Mouse (Mus musculus): Measurements from ENCODE around the gene Gm45808. TPM values are rescaled to one million over a fixed set of nuclear protein-coding genes. Genes with fewer than 3 reads are reported as not detected.

Gm45808 gene
- total RNA-seq, 2 experiments from 2014 or later: not detected

DNA sequence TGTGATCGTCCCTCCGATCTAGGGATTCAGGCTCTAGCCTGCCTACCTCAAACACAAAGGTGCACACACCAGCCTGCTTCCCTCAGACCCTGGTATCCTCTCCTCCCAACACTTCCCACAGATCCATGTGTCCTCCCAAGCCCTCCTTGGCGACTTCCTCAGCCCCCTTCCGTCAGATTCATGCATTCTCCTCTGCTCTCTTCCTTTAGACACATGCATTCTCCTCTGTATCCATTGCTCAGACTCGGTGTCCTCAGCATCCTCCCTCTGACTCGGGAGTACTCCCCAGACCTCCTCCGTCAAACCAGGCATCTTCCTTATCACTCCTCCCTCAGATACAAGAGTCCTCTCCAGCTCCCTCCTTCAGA, 52.8 kb downstream of the Gm45808 start:
- intact Hi-C loops (cut with DNase I): no loop called here
- DNase-seq (ENCODE audit: extremely low spot score in 1 of 2, low spot score in 2 of 2): no peak

DNA sequence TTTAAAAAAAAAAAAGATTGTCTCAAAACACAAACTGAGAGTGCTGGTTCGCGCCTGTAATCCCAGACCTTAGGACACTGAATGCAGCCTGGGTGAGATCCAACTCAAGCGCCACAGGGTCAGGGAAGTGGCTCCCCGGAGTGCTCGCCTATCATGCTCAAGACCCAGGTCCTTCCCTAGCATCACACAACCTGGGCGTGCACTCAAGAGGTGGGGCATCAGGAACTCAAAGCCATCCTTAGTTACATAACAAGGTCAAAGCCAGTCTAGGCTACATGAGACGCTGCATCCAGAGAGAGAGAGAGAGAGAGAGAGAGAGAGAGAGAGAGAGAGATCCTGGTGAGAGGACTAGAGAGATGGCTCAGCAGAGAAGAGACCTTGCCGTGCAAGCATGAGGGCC, 60.1 kb downstream of the Gm45808 start:
- DNase-seq (ENCODE audit: extremely low spot score in 1 of 2, low spot score in 2 of 2): no peak
- intact Hi-C loops (cut with DNase I): no loop called here

DNA sequence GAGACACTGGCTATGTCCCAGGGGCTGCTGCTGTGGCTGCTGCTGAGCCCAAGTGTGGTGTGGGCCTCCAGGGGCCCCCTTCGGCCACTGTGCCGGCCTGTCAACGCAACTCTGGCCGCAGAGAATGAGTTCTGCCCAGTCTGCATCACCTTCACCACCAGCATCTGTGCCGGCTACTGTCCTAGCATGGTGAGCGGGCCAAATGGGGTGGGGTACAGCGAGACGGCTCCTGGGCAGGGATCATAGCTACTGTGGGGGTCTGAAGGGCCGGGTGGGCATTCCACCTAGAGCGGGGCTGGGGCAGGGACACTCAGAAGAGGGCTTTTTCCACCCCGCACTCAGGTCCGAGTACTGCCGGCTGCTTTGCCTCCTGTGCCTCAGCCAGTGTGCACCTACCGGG, 65.4 kb downstream of the Gm45808 start:
- intact Hi-C loops (cut with DNase I): no loop called here
- no peak for DNase-seq (ENCODE audit: extremely low spot score in 1 of 2, low spot score in 2 of 2)

DNA sequence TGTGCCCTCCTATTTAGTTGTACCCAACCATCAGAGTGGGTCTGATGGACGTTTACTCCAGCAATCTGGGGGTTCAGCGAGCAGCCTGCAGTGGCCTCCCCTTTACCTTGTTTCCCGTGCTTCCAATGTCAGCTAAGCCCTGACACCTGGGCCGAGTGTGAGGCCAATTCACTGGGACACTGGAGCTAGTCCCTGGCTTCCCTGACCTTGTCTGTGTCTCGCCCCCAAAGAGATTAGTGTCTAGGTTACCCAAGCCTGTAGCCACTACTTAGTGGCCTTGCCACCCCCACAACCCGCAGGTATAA, 66.0 kb downstream of the Gm45808 start, which contains the start of gene Lhb:
Lhb (plus strand) TSS at position 206 of the 305 bp plus-strand sequence.
- intact Hi-C loops (cut with DNase I): no loop called here
- DNase-seq (ENCODE audit: extremely low spot score in 1 of 2, low spot score in 2 of 2): no peak

DNA sequence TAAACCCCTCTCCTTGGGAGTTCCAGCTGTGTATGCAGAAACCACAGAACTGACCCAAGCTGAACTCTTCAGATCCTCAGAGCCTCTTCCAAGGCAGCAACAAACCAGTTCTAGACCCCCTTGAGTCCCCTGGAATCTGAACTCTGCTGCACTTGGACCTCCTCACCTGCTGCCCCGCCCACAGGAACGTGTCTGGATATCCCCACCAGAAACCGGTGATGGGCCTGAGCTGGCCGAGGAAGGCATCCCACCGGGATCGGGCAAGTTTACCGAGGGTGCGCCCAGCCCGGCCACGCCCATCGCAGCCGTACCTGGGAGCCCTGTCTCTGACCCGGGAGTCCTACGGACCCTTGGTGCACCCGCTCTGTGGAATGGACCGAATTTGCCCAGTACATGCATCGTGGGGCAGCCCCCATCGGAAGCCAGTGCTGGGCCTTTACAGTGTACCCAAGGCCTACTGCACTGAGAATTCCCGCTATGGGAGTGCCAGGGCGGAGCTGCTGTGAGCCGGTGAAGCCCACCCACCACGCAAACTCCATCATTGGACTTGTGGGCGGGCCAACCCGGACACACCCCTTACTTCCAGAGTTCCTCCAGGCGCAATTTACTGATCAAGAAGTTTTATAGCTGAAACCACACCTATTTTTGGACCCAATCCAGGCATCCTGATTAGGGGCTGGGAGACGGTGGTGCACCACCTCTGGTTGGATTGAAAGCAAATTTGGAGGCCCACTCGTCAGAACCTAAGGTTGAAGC, 66.6 kb downstream of the Gm45808 start:
- intact Hi-C loops (cut with DNase I): no loop called here
- DNase-seq (ENCODE audit: extremely low spot score in 1 of 2, low spot score in 2 of 2): no peak

DNA sequence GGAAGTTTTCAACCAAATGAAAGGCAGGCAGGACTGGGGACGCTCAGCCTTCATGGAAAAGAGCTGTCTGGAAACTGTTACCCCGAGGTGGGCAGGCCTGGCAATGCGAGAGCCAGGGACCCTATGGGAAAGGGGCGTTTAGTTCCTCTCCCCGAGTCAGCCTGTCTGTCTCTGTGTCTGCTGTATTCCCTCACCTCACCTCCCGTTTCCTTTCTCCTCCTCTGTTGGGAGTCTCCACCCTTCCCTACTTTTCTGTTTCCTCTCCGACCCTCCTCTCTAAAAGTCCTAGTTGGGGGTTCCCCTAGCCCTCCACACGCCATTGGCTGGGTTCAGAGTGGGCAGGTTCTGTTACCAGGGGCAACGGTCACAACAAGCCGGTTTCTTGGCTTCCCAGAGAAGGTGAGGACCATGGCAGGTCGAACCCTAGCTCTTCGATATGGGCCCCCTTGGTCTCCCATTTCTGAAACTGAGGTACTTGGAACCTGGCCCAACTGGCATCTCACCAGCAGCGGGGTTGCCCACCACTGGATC, 68.6 kb downstream of the Gm45808 start:
- no peak for DNase-seq (ENCODE audit: extremely low spot score in 1 of 2, low spot score in 2 of 2)
- intact Hi-C loops (cut with DNase I): no loop called here

Small RNA genes lying within 50 kb of the gene (microRNA-seq; reads per million reads assigned to microRNA genes)
- not detected for gene Gm22133

Other genes starting within 250 kb of the Gm45808 start
- 1 to 10 TPM; 4.1 to 4.3 TPM for gene Cd37, start 247.7 kb downstream of the Gm45808 start, total RNA-seq (2021)
- 1 to 10 TPM; 1.4 to 1.7 TPM for gene Slc6a16, start 245.7 kb downstream of the Gm45808 start, total RNA-seq (2021)
- under 1 TPM; 0.41 to 0.60 TPM for gene Slc6a21, start 209.3 kb downstream of the Gm45808 start, total RNA-seq (2021)
- gene Trpm4, start 153.0 kb downstream of the Gm45808 start, total RNA-seq (2021): 10 to 100 TPM; 20.5 to 32.2 TPM
- gene Hrc, start 151.5 kb downstream of the Gm45808 start, total RNA-seq (2021): 1 to 10 TPM in 1 of 2 experiments, under 1 TPM in 1; 0.99 to 1.3 TPM
- 100 to 1,000 TPM; 142 to 147 TPM for gene Ppfia3, start 119.8 kb downstream of the Gm45808 start, total RNA-seq (2021)
- 100 to 1,000 TPM; 176 to 192 TPM for gene Lin7b, start 116.2 kb downstream of the Gm45808 start, total RNA-seq (2021)
- gene Snrnp70, start 91.1 kb downstream of the Gm45808 start, total RNA-seq (2021): 100 to 1,000 TPM; 352 to 384 TPM
- not detected for gene Kcna7, start 81.2 kb downstream of the Gm45808 start, total RNA-seq (2021)
- not detected for gene Ntf5, start 73.1 kb downstream of the Gm45808 start, total RNA-seq (2021)
- not detected for gene Lhb, start 66.0 kb downstream of the Gm45808 start, total RNA-seq (2021)
- 10 to 100 TPM; 16.9 to 17.3 TPM for gene Gys1, start 52.0 kb downstream of the Gm45808 start, total RNA-seq (2021)
- 10 to 100 TPM; 31.3 to 41.1 TPM for gene Ruvbl2, start 48.7 kb downstream of the Gm45808 start, total RNA-seq (2021)
- gene Ftl1, start 26.9 kb downstream of the Gm45808 start, total RNA-seq (2021): 100 to 1,000 TPM; 445 to 456 TPM
- gene Bax, start 19.9 kb downstream of the Gm45808 start, total RNA-seq (2021): 10 to 100 TPM; 86.0 to 93.8 TPM
- not detected for gene Tulp2, start 4.9 kb downstream of the Gm45808 start, total RNA-seq (2021)
- gene Dhdh, start 2.0 kb upstream of the Gm45808 start, total RNA-seq (2021): 1 to 10 TPM; 3.0 to 3.1 TPM
- 100 to 1,000 TPM; 114 to 127 TPM for gene Nucb1, start 23.6 kb upstream of the Gm45808 start, total RNA-seq (2021)
- 10 to 100 TPM; 25.5 to 28.5 TPM for gene Ppp1r15a, start 39.5 kb upstream of the Gm45808 start, total RNA-seq (2021)
- gene Plekha4, start 39.5 kb upstream of the Gm45808 start, total RNA-seq (2021): 1 to 10 TPM; 1.3 to 2.7 TPM
- gene Hsd17b14, start 68.1 kb upstream of the Gm45808 start, total RNA-seq (2021): under 1 TPM in 1 of 2 experiments, not detected in 1; 0.93 TPM
- 10 to 100 TPM; 20.9 to 21.8 TPM for gene Bcat2, start 83.3 kb upstream of the Gm45808 start, total RNA-seq (2021)
- not detected for gene Fgf21, start 128.7 kb upstream of the Gm45808 start, total RNA-seq (2021)
- gene Fut1, start 130.5 kb upstream of the Gm45808 start, total RNA-seq (2021): under 1 TPM; 0.13 to 0.30 TPM
- not detected for gene Izumo1, start 135.0 kb upstream of the Gm45808 start, total RNA-seq (2021)
- gene Rasip1, start 140.7 kb upstream of the Gm45808 start, total RNA-seq (2021): 10 to 100 TPM; 15.1 to 15.8 TPM
- 1 to 10 TPM; 1.2 to 2.2 TPM for gene Mamstr, start 153.2 kb upstream of the Gm45808 start, total RNA-seq (2021)
- under 1 TPM; 0.18 to 0.24 TPM for gene Fut2, start 179.6 kb upstream of the Gm45808 start, total RNA-seq (2021)
- gene Ntn5, start 197.2 kb upstream of the Gm45808 start, total RNA-seq (2021): under 1 TPM; 0.45 to 0.47 TPM
- gene Sec1, start 207.6 kb upstream of the Gm45808 start, total RNA-seq (2021): under 1 TPM; 0.34 to 0.39 TPM
- 100 to 1,000 TPM; 152 to 154 TPM for gene Car11, start 213.0 kb upstream of the Gm45808 start, total RNA-seq (2021)
- 10 to 100 TPM; 40.9 to 51.0 TPM for gene Dbp, start 218.3 kb upstream of the Gm45808 start, total RNA-seq (2021)
- gene Rpl18, start 228.6 kb upstream of the Gm45808 start, total RNA-seq (2021): 100 to 1,000 TPM; 437 to 456 TPM
- gene Sphk2, start 231.2 kb upstream of the Gm45808 start, total RNA-seq (2021): 10 to 100 TPM; 23.0 to 24.6 TPM
- under 1 TPM; 0.26 to 0.39 TPM for gene Fam83e, start 234.4 kb upstream of the Gm45808 start, total RNA-seq (2021)
- gene Spaca4, start 239.0 kb upstream of the Gm45808 start, total RNA-seq (2021): not detected